Mouse (Mus musculus) CH12.LX (cell line): ENCODE results near the gene Cage1. TPM values are rescaled to one million over a fixed set of nuclear protein-coding genes. Genes with fewer than 3 reads are reported as not detected.

ENCODE experiments used
- DNase-seq: peaks from one replicate; pipeline ENCODE4 v3.0.0-alpha.2; 2013; ENCODE audit errors: extremely low read depth
- H3K27ac ChIP-seq: 2 replicates; pipeline ENCODE4 v1.5.1; 2012; ENCODE audit warnings: low read depth, mild to moderate bottlenecking, control low read depth, moderate library complexity; ENCODE audit not compliant: insufficient read depth
- H3K27me3 ChIP-seq: replicated peaks from 2 replicates; pipeline ENCODE3; 2012; ENCODE audit warnings: inconsistent platforms
- H3K36me3 ChIP-seq, 2 experiments: replicated peaks in 1 of 2; 2 replicates each; pipeline versions ENCODE3 to v1.6.1; 2012; ENCODE audit warnings: inconsistent platforms in 1 of 2, low read length in 1 of 2, mild to moderate bottlenecking in 1 of 2, mixed read lengths in 1 of 2, moderate library complexity in 1 of 2; ENCODE audit not compliant: control insufficient read depth in 1 of 2, insufficient read depth in 1 of 2
- H3K4me1 ChIP-seq, 2 experiments: 2 replicates each; pipeline ENCODE4 v1.6.1; 2012; ENCODE audit warnings: inconsistent platforms in 1 of 2, moderate library complexity in 1 of 2; ENCODE audit not compliant: insufficient read depth in 2 of 2, control insufficient read depth in 1 of 2
- H3K4me2 ChIP-seq: 2 replicates; pipeline ENCODE4 v1.6.1; 2012; ENCODE audit warnings: low read depth, mild to moderate bottlenecking, control low read depth; ENCODE audit not compliant: poor library complexity, insufficient read depth, severe bottlenecking
- H3K4me3 ChIP-seq, 3 experiments: fragments of 150-350 bp in 1 of 3; sonication (generic) in 1 of 3; replicated peaks in 1 of 3; 2 replicates each; pipeline versions ENCODE3 to v1.5.1; 2011 to 2012; ENCODE audit warnings: low read depth in 2 of 3, low read length in 2 of 3, mild to moderate bottlenecking in 2 of 3, moderate library complexity in 2 of 3, control low read depth in 1 of 3, improper control_type of control experiment in 1 of 3, inconsistent platforms in 1 of 3, mixed read lengths in 1 of 3; ENCODE audit not compliant: poor library complexity in 1 of 3
- H3K79me2 ChIP-seq: replicated peaks from 2 replicates; pipeline ENCODE4 v1.6.1; 2012; ENCODE audit warnings: mild to moderate bottlenecking, moderate library complexity; ENCODE audit not compliant: control insufficient read depth, poor library complexity, insufficient read depth, severe bottlenecking; ENCODE audit errors: extremely low read depth
- H3K9ac ChIP-seq: 2 replicates; pipeline ENCODE4 v1.6.1; 2012; ENCODE audit warnings: low read depth, mild to moderate bottlenecking, control low read depth, moderate library complexity; ENCODE audit not compliant: insufficient read depth
- H3K9me3 ChIP-seq: replicated peaks from 2 replicates; pipeline ENCODE3; 2012; ENCODE audit warnings: low read length, inconsistent platforms, mixed read lengths
- CHD1 ChIP-seq: IDR thresholded peaks from 2 replicates; pipeline ENCODE4 v1.6.1; 2012; ENCODE audit warnings: low read depth, low read length, improper control_type of control experiment, inconsistent platforms
- CHD2 ChIP-seq: IDR thresholded peaks from 2 replicates; pipeline ENCODE4 v1.6.1; 2011; ENCODE audit warnings: low read length, improper control_type of control experiment
- CTCF ChIP-seq, 2 experiments: IDR thresholded peaks in 1 of 2; conservative IDR thresholded peaks in 1 of 2; 2 replicates each; pipeline ENCODE4 v1.5.1; 2011 to 2012; ENCODE audit warnings: low read depth in 2 of 2, low read length in 2 of 2, improper control_type of control experiment in 1 of 2, inconsistent platforms in 1 of 2, mild to moderate bottlenecking in 1 of 2, moderate library complexity in 1 of 2
- EP300 ChIP-seq: IDR thresholded peaks from 2 replicates; pipeline ENCODE4 v1.6.1; 2011; ENCODE audit warnings: low read length, improper control_type of control experiment
- HCFC1 ChIP-seq: IDR thresholded peaks from 2 replicates; pipeline ENCODE4 v1.6.1; 2012; ENCODE audit warnings: low read depth, mild to moderate bottlenecking, inconsistent platforms, low read length, improper control_type of control experiment
- IRF4 ChIP-seq: IDR thresholded peaks from 2 replicates; pipeline ENCODE4 v1.6.1; 2014; ENCODE audit warnings: low read depth, mild to moderate bottlenecking, inconsistent platforms, low read length, improper control_type of control experiment
- MAX ChIP-seq: IDR thresholded peaks from 2 replicates; pipeline ENCODE4 v1.6.1; 2011; ENCODE audit warnings: low read length, improper control_type of control experiment
- MAZ ChIP-seq: IDR thresholded peaks from 2 replicates; pipeline ENCODE4 v1.6.1; 2012; ENCODE audit warnings: low read depth, mild to moderate bottlenecking, inconsistent platforms, low read length, improper control_type of control experiment, moderate library complexity
- MXI1 ChIP-seq: IDR thresholded peaks from 2 replicates; pipeline ENCODE4 v1.6.1; 2011; ENCODE audit warnings: mild to moderate bottlenecking, low read depth, low read length, improper control_type of control experiment
- MYC ChIP-seq: IDR thresholded peaks from 2 replicates; pipeline ENCODE4 v1.6.1; 2011; ENCODE audit warnings: low read depth, mild to moderate bottlenecking, improper control_type of control experiment, low read length
- PAX5 ChIP-seq: IDR thresholded peaks from 2 replicates; pipeline ENCODE4 v1.6.1; 2012; ENCODE audit warnings: low read length, inconsistent platforms, mixed read lengths
- POLR2AphosphoS2 ChIP-seq: IDR thresholded peaks from 2 replicates; pipeline ENCODE4 v1.6.1; 2011; ENCODE audit warnings: low read depth, low read length, improper control_type of control experiment
- RCOR1 ChIP-seq: conservative IDR thresholded peaks from 2 replicates; pipeline ENCODE4 v1.6.1; 2012; ENCODE audit warnings: low read depth, mild to moderate bottlenecking, inconsistent platforms, low read length, improper control_type of control experiment
- SIN3A ChIP-seq: IDR thresholded peaks from 2 replicates; pipeline ENCODE4 v1.6.1; 2012; ENCODE audit warnings: low read length, improper control_type of control experiment, inconsistent platforms
- SMC3 ChIP-seq: IDR thresholded peaks from 2 replicates; pipeline ENCODE4 v1.6.1; 2011; ENCODE audit warnings: low read depth, low read length, improper control_type of control experiment
- USF2 ChIP-seq: conservative IDR thresholded peaks from 2 replicates; pipeline ENCODE4 v1.6.1; 2011; ENCODE audit warnings: low read depth, low read length, improper control_type of control experiment
- ZC3H11A ChIP-seq: IDR thresholded peaks from 2 replicates; pipeline ENCODE4 v1.6.1; 2012; ENCODE audit warnings: low read depth, mild to moderate bottlenecking, inconsistent platforms, low read length, improper control_type of control experiment
- ZNF384 ChIP-seq: IDR thresholded peaks from 2 replicates; pipeline ENCODE4 v1.6.1; 2012; ENCODE audit warnings: low read depth, low read length, improper control_type of control experiment, inconsistent platforms
- dilution Hi-C: fragments of 300-500 bp; cut with MboI; formaldehyde crosslinking; loops from 2 replicates; pipeline ENCODE4 v1.14.3; 2020; ENCODE audit warnings: low sequenced_read_pairs; ENCODE audit not compliant: extremely low pct_unique_long_range_greater_than_20kb, extremely low pct_ligation_motif_present
- in situ Hi-C: fragments of 300-500 bp; cut with MboI; formaldehyde crosslinking; loops from 3 replicates; pipeline ENCODE4 v1.14.3; 2019; ENCODE audit warnings: low sequenced_read_pairs, low pct_ligation_motif_present, low pct_unique_long_range_greater_than_20kb, mixed read lengths
- polyA plus RNA-seq: library from polyadenylated mRNA; unstranded; fragments of >175 nt; gene quantifications from 2 replicates; pipeline ENCODE4 v1.2.1, GENCODE M21; 2012; ENCODE audit warnings: low read depth; ENCODE audit not compliant: insufficient read length
- total RNA-seq, 2 experiments: library from RNA; depleted of rRNA; stranded (reverse); fragments of 300-350 nt in 1 of 2; fragments of >200 nt in 1 of 2; gene quantifications; 2 replicates each; pipeline ENCODE4 v1.2.3; 2012 to 2014

Cage1 gene
- total and polyA plus RNA-seq, 3 experiments, result 1.2 to 1.4 (median 1.3) TPM

DNA sequence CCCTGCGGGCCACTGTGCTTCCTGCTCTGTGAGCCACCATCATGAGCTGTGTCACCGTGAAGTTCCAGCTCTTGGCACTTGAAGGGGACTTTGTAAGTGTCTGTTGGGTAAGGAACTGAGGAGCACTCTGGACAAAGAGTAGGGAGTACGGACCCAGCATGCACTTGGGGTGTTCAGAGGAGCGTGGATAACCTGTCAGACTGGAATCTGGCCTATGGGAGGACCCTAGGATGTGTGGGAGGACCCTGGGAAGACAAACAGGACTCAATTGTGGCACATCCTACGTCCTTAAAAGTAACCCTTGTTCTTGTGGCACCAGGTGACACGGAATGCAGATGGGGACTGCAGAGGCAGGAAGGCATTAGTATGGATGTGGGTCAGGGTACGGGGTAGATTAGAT lies 44.3 kb upstream of the Cage1 start:
- dilution Hi-C loops (no loop called here), in situ Hi-C loops (no loop called here)
- Histone ChIP-seq H3K9ac (no peak overlapping the region), H3K4me3 (no peak overlapping the region), H3K27ac (no peak overlapping the region), H3K36me3 (no peaks in the 10 kb centered on the region), H3K9me3 (no peaks in the 10 kb centered on the region), H3K4me1 (peaks cover 13 to 21% of the 10 kb centered on the region in 2 experiments), H3K79me2 (no peaks in the 10 kb centered on the region), H3K4me2 (no peak overlapping the region), H3K27me3 (no peaks in the 10 kb centered on the region)
- TF ChIP-seq PAX5 (no peak), USF2 (no peak), MAZ (no peak), MXI1 (no peak), HCFC1 (no peak), CHD1 (no peak), MAX (no peak)
- no peak for DNase-seq

- no peaks in the 10 kb centered on the region for H3K9me3 ChIP-seq
- no peak overlapping the region for H3K9ac ChIP-seq
- in situ Hi-C loops (no loop called here), dilution Hi-C loops (no loop called here)
- no peak for DNase-seq
- no peaks in the 10 kb centered on the region for H3K27me3 ChIP-seq
- no peaks in the 10 kb centered on the region for H3K79me2 ChIP-seq
- no peak overlapping the region for H3K4me2 ChIP-seq
- TF ChIP-seq MAZ (no peak), ZNF384 (no peak), ZC3H11A (no peak), POLR2AphosphoS2 (no peak), SIN3A (no peak), MYC (no peak), CHD2 (no peak), RCOR1 (no peak), SMC3 (no peak), MAX (no peak), CTCF (conservative IDR thresholded peaks at IDR 0.05 in 1 of 2, IDR thresholded peaks at IDR 0.05 in 1 of 2; ENCODE audit: low read depth in 2 of 2, low read length in 2 of 2) (no peak), IRF4 (no peak), EP300 (no peak)
- H3K4me3 ChIP-seq, result no peak overlapping the region
- H3K36me3 ChIP-seq, result no peaks in the 10 kb centered on the region
- peaks cover 13 to 21% of the 10 kb centered on the region in 2 experiments for H3K4me1 ChIP-seq
- H3K27ac ChIP-seq, result no peak overlapping the region
Measured at GRCm38 (mm10) chr13:38080725-38081124, 43.9 kb upstream of the Cage1 start.
